Mouse (Mus musculus): ENCODE data around the gene Baiap2l1.

DNA sequence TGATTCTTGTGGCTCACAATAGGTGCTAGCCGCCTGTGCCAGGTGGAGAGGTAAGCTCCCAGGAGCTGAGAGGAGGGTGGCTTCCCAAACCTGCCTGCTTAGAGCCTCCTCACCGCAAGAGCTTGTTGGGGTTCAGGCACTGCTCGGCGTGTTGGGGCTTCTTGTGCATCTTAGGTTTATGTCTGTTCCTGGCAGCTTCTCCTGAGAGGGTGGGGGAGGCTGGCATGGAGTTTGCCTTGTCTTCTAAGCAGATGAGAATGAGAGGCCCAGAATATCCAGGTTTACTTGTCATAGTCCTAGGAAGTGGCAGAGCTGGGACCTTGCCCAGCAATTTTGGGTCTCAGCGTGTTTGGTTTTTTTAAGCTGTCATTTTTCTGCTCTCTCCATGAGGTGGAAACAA, 96.1 kb downstream of the Baiap2l1 start:
- TF ChIP-seq POLR2A (IDR thresholded peaks at IDR 0.05; ENCODE audit: insufficient read depth, low read depth, low read length) (no peak), CTCF (IDR thresholded peaks at IDR 0.05) (no peak), EP300 (IDR thresholded peaks at IDR 0.05; ENCODE audit: insufficient read depth, low read depth, low read length) (no peak)

Data from heart, adult 2 months (tissue).